Mouse (Mus musculus): ENCODE results near the gene Vmn1r192. TPM values are rescaled to one million over a fixed set of nuclear protein-coding genes. Genes with fewer than 3 reads are reported as not detected.
A peak's percentile ranks its signal among the peaks of the same experiment; 100 is the strongest.
"Not testable (repeated sequence)": the region's sequence is repeated elsewhere in the genome, so short reads cannot be mapped to it uniquely, and the experiment has no call there.

The Vmn1r192 gene
- not detected for total RNA-seq (2021)

DNA sequence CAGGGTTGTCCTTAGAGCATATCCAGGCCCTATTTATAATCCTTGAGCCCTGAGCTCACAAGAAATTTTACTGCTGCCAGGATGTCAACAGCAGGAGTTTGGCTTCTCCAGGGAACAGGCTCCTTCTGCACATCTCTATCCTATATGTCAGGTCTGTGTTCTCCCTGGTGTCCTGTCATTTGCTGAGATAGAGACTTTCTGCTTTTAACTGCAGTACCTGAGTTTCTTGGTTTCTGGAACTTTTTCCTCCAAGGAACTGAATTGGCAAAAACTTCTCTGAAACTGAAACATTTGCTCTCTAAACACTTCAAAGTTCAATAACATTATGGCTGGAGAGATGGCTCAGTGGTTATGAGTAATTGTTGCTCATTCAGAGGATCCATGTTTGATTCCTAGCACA, at the start of gene Vmn1r192:
Gene Vmn1r192, minus strand, starts transcription at position 101 of the 400 bp plus-strand sequence.
- no peak for DNase-seq
- intact Hi-C loops (cut with DNase I) = no loop called here

DNA sequence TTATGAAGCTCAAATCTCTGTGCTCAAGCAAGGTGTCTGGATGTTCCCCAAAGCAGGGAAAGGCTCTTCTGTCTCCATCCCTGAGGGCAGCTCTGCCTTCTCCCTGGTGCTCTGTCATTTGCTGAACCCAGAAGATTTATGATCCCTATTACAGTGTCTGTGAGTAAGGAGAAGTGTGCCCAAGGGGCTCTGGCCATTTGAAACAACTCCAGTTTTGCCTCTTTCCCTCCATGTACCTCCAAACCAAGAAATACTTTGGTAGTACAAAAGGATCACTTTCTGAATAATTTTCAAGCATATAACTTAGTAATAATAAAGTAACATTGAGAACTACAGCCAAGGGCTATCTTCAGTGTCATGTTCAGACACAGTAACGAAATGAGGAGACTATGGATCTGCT, 32.1 kb upstream of the Vmn1r192 start, which contains the start of gene Vmn1r193:
Gene Vmn1r193, minus strand, starts transcription at position 101 of the 400 bp plus-strand sequence.
- DNase-seq; intact Hi-C loops (cut with DNase I): not testable (repeated sequence)

DNA sequence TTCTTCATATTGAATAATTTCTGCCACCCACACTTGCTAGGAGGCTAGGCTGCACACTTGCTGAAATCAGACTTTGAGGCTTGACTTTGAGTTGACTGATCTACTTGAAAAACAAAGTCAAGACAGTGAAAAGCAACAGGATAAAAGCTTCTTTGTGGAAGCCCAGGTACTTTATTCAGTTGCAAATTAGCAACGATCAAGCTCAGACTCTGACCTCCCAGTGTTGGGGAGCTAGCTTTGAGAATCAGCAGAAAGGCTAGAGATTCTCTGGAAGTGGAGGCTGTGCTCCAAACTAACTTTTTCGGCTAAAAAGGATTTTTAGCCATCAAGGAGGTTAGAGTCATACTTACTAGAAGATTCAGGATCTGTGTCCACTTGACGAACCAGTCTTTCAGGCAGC, 1.8 kb upstream of the Vmn1r192 start:
- intact Hi-C loops (cut with DNase I) = not testable (repeated sequence)

DNA sequence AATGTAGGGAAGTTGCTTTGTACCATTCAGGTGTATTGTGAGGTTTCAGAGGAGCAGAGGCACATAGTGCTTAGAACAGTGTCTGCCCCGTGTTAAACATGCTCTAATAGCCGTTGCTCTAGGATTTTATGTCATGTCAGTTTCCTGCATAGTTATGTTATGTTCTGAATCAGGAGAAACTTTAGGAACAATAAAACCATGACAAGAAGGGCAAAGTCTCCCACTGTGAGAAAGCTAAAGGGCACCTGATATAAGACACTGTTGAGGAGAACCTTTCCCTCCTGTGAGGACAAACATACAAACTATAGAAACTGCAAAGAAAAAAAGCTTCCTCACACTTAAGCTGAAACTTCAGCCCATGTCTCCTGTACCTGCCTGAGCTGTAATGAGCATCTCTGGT, 556 bp downstream of the Vmn1r192 start:
- intact Hi-C loops (cut with DNase I) = no loop called here

More for the DNA sequence above, 1.8 kb upstream of the Vmn1r192 start:
- not testable (repeated sequence) for DNase-seq

DNA sequence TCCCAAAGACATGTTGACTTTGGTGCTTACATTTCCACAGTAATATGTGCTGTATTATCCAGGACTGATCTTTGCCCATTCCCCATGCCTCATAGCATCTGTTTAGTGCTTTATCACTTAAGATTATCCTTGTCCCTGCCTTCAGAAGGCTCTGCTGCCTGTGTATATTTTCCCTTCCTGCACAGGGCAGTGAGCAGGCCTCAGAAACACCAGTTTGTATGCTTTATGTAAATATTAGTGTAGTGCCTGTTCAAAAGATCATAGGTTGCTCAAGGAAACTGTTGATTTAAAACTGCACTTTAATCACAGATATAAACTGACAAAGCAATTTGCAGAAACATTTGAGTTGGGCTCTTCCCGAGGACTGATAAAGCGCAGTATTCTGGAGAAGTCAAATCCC, 1.6 kb downstream of the Vmn1r192 start:
- intact Hi-C loops (cut with DNase I) = no loop called here
- no peak for DNase-seq

More for the DNA sequence above, 556 bp downstream of the Vmn1r192 start:
- DNase-seq = no peak

DNA sequence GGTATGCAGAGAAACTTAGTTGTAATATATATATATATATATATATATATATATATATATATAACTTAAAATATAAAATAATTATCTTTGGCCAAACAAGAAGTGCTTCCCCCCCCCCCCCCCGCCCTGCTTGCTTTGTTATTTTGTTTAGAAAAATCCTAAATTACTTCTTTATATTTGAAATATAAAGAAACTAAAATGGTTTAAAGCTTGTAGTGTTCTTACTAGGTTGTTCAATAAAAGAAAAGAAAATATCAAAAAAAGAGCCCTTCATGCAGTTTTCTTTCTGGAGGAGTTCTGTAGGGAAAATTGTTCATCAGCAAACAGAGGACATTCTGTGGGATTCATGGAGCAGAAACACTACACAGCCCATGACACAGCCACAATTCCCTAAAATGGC, 7.1 kb downstream of the Vmn1r192 start, which contains the start of gene Vmn1r191:
Gene Vmn1r191, minus strand, starts transcription at position 101 of the 400 bp plus-strand sequence.
- intact Hi-C loops (cut with DNase I) = no loop called here
- DNase-seq = no peak

DNA sequence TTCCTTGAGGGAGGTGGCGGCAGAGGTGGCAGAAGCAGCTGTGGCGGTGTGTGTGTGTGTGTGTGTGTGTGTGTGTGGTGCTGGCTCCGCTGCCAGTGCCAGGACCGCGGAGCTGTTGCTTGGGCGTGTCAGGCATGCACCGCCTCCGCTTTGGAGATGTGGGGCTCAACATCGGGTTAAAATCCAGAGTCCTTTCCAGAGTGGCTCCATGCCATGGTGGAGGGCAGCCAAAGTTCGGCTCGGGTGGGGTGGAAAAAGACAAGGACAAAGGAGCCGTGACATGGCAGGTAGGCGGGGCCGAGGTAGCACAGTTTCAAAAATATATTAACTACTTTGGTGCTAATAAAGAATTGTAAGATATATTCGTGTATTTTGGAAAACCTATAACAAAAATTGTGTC, 22.5 kb downstream of the Vmn1r192 start:
- intact Hi-C loops (cut with DNase I) = no loop called here
- DNase-seq = peak; percentile 13 to 18

DNA sequence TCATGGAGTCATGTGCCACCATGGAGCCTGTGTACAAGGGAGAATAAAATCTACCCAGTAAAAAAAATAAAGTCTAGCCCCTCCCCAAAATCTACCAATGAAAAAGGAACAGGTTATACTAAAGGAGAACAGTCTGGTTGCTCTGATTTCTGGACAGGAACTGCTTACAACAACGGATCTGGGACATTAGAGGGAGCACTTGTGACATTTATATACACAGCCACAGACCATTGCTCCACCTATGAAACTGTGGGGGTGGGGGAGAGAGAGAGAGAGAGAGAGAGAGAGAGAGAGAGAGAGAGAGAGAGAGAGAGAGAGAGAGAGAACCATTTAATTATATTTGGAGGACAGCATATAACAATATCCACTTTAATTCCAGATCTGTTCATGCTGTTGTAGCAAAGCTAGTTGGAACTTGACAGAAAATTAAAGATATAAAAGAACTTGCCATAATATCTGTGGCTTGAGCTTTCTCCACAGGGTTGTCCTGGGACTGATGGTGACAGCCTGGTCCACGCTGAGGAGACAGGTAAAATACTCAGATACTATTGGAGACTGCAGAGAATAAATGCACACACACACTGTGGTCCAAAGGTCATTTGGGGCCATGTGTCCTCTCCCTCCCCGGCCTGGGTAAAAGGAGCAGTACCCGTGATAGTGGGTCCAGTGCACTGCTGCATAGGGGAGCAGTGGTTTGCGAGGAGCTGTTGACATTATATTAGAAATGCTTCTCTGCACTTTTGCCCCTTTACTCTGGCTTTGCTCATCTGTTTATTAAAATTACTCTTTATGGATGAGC, 54.2 kb downstream of the Vmn1r192 start:
- intact Hi-C loops (cut with DNase I); DNase-seq: not testable (repeated sequence)

Small RNA genes lying within 50 kb of the gene (microRNA-seq; reads per million reads assigned to microRNA genes)
- gene Gm23282 (ENCODE audit: borderline number of aligned reads in 2 of 2) (0 reads per million in 2 experiments), gene Gm25084 (ENCODE audit: borderline number of aligned reads in 2 of 2) (0 reads per million in 2 experiments)

Other genes with a start within 250 kb of the Vmn1r192 start
- under 1 TPM; 0.97 to 0.98 TPM for gene Zfp184, start 246.0 kb downstream of the Vmn1r192 start, total RNA-seq (2021)
- not detected for gene Pom121l2, start 209.9 kb downstream of the Vmn1r192 start, total RNA-seq (2021)
- not detected for gene Prss16, start 181.4 kb downstream of the Vmn1r192 start, total RNA-seq (2021)
- 10 to 100 TPM in 1 of 2 experiments, 1 to 10 TPM in 1; 2.3 to 12.5 TPM for gene Hist1h2ah, start 155.6 kb downstream of the Vmn1r192 start, total RNA-seq (2021)
- gene Hist1h2bk, start 155.3 kb downstream of the Vmn1r192 start, total RNA-seq (2021) = 10 to 100 TPM; 23.3 to 28.1 TPM
- gene Hist1h4i, start 149.8 kb downstream of the Vmn1r192 start, total RNA-seq (2021) = 10 to 100 TPM; 15.8 to 18.6 TPM
- gene Hist1h2ag, start 148.2 kb downstream of the Vmn1r192 start, total RNA-seq (2021) = 10 to 100 TPM; 10.3 to 10.5 TPM
- 1 to 10 TPM; 7.2 to 9.7 TPM for gene Hist1h2bj, start 147.9 kb downstream of the Vmn1r192 start, total RNA-seq (2021)
- gene Vmn1r188, start 106.7 kb downstream of the Vmn1r192 start, total RNA-seq (2021) = not detected
- gene Vmn1r189, start 85.3 kb downstream of the Vmn1r192 start, total RNA-seq (2021) = not detected
- gene Vmn1r191, start 7.2 kb downstream of the Vmn1r192 start, total RNA-seq (2021) = not detected
- gene Vmn1r193, start 32.0 kb upstream of the Vmn1r192 start, total RNA-seq (2021) = not detected
- not detected for gene Vmn1r194, start 53.1 kb upstream of the Vmn1r192 start, total RNA-seq (2021)
- gene Vmn1r195, start 79.4 kb upstream of the Vmn1r192 start, total RNA-seq (2021) = not detected
- gene Vmn1r196, start 98.8 kb upstream of the Vmn1r192 start, total RNA-seq (2021) = not detected
- not detected for gene Vmn1r197, start 133.4 kb upstream of the Vmn1r192 start, total RNA-seq (2021)
- gene Vmn1r198, start 159.2 kb upstream of the Vmn1r192 start, total RNA-seq (2021) = not detected
- not detected for gene Vmn1r199, start 188.7 kb upstream of the Vmn1r192 start, total RNA-seq (2021)
- not detected for gene Vmn1r200, start 199.2 kb upstream of the Vmn1r192 start, total RNA-seq (2021)